Mouse (Mus musculus) Muller cell, postnatal 12 days (primary cell): ENCODE results near the gene Havcr2.
"Not testable (repeated sequence)": the region's sequence is repeated elsewhere in the genome, so short reads cannot be mapped to it uniquely, and the experiment has no call there.

Experiments
- DNase-seq: peaks from one replicate; pipeline ENCODE4 v3.0.0-alpha.2; 2015; ENCODE audit errors: inconsistent ontology term

Gene Havcr2

GRCm38 (mm10) chr11:46459960-46460359, 5.2 kb downstream of the Havcr2 start:
- DNase-seq = no peak

GRCm38 (mm10) chr11:46461362-46461761, 6.6 kb downstream of the Havcr2 start:
- DNase-seq = no peak

DNA sequence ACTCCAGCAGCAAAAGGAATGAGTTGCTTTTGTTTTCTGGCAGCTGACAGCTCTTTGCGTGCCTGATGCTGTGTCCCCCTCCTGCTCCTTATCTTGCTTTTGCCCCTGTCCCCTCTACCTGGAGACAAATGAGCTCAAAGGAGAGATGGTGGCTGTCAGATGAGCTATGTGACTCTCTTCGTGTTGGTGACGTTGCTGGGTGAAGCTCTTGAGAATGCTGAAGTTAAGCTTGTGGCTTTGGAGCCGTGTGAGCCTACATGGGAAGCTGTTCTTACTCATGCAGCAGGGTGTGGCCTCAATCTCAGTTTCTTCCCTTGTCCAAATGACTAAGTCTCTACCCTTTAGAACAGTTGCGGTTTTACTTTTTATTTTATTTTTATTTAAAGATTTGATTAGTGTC, 7.2 kb downstream of the Havcr2 start:
- DNase-seq = no peak

DNA sequence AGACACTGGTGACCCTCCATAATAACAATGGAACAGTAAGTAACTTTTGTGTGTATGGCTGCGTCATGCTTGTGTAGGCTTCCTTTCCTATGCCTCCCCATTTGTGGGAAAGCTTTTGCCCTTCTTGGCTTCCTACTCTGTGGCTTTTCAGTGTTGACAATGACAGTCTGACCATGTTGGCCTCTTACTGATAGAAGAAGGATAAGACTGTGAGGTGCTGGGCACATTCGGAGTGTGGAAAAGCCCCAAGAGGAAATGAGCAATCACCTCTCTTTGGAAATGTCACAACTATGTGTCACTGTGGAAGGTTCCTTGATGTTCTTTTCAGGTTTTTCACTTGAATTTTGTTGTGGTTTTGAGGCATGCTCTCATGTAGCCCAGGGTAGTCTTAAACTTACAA, 12.1 kb downstream of the Havcr2 start:
- DNase-seq = no peak

DNA sequence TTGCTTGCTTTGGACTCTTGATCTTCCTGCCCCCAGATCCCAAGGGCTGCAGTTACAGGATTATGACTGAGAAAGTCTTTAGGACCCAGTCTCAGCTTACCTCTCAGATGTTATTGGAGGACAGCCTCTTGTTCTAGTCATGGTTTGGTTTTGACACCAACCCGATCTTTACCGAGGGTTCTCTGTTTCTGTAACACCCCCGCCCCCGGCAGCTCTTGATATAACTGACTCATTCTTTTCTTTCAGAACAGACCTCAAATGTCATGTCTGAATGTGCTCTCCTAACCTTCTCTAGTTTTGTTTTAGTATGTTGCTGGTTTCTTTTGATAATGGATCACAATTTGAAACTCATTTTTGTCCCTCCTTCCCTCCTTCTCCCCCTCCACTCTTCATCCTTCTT, 19.5 kb downstream of the Havcr2 start:
- no peak for DNase-seq

- no peak for DNase-seq
Observed at GRCm38 (mm10) chr11:46479311-46479710, 24.6 kb downstream of the Havcr2 start.

GRCm38 (mm10) chr11:46480517-46480916, 25.8 kb downstream of the Havcr2 start:
- DNase-seq = no peak

DNA sequence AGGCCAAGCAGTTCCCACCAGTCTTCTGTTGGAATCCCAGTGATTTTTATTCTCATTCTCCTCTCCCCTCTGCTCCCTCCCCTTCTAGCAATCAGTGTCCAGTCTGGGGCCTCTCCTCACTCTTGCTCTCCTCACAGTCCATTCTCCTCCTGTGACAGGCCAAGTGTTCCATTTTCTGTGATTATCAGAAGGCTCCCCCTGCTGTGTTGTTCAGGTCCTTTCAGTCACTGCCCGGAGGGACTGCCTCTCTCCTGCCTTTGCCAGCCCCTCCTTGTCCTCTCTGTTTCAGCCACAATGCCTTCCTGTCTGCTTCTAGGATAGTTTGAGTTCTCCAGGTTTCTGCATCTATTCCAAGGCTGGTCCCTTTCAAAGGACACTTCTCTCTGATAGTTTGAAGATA, 33.5 kb downstream of the Havcr2 start:
- peak; percentile 6 for DNase-seq

GRCm38 (mm10) chr11:46488650-46489049, 33.9 kb downstream of the Havcr2 start:
- DNase-seq = no peak

GRCm38 (mm10) chr11:46507146-46507545, 52.4 kb downstream of the Havcr2 start:
- no peak for DNase-seq

DNA sequence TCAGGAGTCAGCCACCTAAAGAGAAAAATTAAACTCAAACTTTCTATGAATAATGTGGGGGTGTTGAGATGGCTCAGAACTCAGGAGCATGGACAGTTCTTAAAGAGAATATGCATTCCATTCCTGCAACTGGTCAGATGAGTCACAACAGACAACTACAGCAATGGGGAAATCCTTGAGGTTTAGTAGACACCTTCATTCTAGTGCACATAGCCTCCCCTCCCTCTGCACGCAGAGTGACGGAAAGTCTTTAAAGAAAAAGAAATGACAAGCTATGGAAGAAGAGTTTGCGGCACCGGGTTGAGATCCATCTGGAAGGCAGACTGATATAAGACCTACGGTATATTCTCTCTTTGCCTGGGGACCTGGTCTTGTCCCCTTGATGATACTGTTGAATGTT, 55.2 kb downstream of the Havcr2 start:
- no peak for DNase-seq

DNA sequence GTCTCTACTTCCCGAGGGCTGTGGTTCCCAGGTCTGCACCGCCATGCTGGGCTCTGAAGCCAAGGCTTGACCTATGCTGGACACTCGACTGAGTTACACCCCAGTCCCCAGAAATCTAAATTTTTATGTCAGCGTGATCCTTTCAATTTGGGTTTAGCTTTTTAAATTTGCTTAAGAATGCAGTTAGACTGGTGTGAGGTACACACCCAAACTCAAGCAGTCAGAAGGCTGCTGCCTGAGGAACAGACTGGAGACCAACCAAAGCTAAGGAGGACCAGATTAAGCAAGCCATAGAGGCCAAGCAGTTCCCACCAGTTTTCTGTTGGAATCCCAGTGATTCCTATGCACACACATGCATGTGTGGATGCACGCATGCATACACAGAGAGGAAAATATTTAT, 66.6 kb downstream of the Havcr2 start:
- DNase-seq = not testable (repeated sequence)

GRCm38 (mm10) chr11:46522719-46523118, 68.0 kb downstream of the Havcr2 start:
- no peak for DNase-seq

DNA sequence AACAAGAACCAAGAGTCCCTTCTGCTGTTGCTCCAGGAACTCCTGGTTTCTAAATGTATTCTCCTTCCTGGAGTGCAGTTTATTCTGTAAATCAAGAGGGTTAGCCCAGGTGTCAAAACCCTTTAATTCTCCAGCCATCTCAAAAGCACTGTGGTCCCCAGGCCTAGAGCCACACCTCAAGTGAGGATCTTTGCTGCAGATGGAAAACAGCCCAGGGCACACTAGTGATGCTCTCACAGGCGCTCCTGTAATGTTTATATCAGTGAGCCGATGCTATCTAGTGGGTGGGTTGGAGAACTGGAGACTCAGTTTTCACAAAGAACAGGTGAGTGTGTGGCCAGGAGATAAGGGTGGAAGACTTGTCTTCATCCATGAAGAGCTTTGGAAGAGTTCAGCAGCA, 69.2 kb downstream of the Havcr2 start, which contains the start of gene Gm12169:
Gene Gm12169 (plus strand): TSS at position 301 of the 400 bp plus-strand sequence.
- no peak for DNase-seq

GRCm38 (mm10) chr11:46530149-46530548, 75.4 kb downstream of the Havcr2 start:
- DNase-seq = no peak
